Mouse (Mus musculus) myocyte (in vitro differentiated cells): ENCODE data around the gene Llgl1.

Experiments used
- E2F4 ChIP-seq: IDR thresholded peaks from one replicate; pipeline ENCODE4 v1.6.1; 2011; ENCODE audit warnings: mild to moderate bottlenecking, control low read depth, moderate library complexity; ENCODE audit not compliant: insufficient read depth
- MAX ChIP-seq: IDR thresholded peaks from one replicate; pipeline ENCODE4 v1.6.1; 2011; ENCODE audit warnings: low read depth, mild to moderate bottlenecking, control low read depth
- MYOG ChIP-seq, 3 experiments: IDR thresholded peaks; one replicate each; pipeline ENCODE4 v1.6.1; 2011; ENCODE audit warnings: control low read depth in 2 of 3, low read depth in 2 of 3, mild to moderate bottlenecking in 2 of 3; ENCODE audit not compliant: insufficient read length in 2 of 3, control insufficient read depth in 1 of 3, insufficient read depth in 1 of 3
- POLR2A ChIP-seq: IDR thresholded peaks from one replicate; pipeline ENCODE4 v1.6.1; 2011; ENCODE audit warnings: low read depth, mild to moderate bottlenecking, control low read depth, moderate library complexity; ENCODE audit not compliant: insufficient read length
- POLR2AphosphoS2 ChIP-seq: IDR thresholded peaks from one replicate; pipeline ENCODE4 v1.6.1; 2011; ENCODE audit warnings: low read depth, control low read depth; ENCODE audit not compliant: insufficient read length
- REST ChIP-seq: IDR thresholded peaks from one replicate; pipeline ENCODE4 v1.6.1; 2011; ENCODE audit warnings: mild to moderate bottlenecking, control low read depth, moderate library complexity; ENCODE audit not compliant: insufficient read depth, insufficient read length
- TCF12 ChIP-seq: IDR thresholded peaks from one replicate; pipeline ENCODE4 v1.6.1; 2011; ENCODE audit warnings: mild to moderate bottlenecking, control low read depth; ENCODE audit not compliant: poor library complexity, insufficient read depth, severe bottlenecking

DNA sequence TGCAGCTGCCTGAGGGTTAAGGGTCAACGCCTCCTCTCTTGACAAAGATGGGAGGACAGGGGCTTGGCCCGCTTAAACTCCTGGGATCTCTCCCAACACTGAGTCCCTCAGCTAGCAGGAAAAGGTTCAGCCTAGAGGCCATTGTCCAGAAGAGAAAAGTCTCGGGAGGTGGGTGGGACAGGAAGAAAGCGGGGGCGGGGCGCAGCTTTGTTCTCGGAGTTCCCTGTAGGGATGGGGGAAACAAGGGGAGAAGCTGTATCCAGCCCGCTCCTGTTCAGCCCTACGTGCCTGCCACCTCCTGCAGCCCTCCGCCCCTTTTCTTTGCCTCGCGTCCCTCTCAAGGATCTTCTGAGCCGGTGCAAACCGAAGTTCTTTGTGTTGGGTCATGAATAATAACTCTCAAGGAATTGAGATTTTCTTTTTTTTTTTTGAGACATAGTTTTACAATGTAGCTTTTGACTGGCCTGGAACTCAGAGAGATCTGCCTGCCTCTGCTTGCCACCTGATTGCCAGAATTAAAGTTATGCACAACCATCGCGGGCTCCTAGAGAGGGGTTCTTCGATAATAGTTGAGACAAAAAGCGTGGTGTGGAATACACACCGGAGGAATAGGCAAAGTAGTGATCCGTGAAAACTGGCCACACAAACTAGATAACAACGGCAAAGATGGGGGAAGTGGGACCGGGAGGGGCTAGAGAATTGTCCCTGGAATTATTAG lies 558 bp upstream of the Llgl1 start:
- TF ChIP-seq E2F4 = no peak
- TF ChIP-seq POLR2A = peak; percentile 56
- TF ChIP-seq MAX = no peak
- TF ChIP-seq TCF12 = no peak
- peak; percentile 52 for TF ChIP-seq POLR2AphosphoS2
- no peak for TF ChIP-seq REST
- no peak for TF ChIP-seq MYOG (IDR thresholded peaks at IDR 0.05; ENCODE audit: control insufficient read depth in 1 of 3, insufficient read depth in 1 of 3, insufficient read length in 2 of 3, low read depth in 2 of 3)
